ENCODE assay signal across 9 mouse cellular contexts in the genomic region with DNA sequence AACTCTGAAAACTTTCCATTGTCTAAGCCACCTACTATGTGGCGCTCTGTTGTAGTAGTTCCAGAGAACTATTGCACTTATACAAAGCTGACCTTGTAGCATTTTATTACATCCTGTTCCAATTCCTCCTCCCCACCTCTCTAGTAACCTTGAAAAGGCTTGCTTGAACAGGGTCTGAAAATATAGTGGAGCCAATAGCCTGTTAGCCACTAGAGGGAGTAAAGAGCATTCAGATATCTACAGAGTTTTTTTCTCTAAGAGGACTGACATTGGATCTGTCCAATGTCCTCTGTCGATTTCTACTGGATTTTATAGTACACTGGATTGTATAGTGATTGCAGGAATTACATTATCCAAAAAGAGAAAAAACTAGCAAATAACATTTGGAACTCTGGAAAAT. TPM values are rescaled to one million over a fixed set of nuclear protein-coding genes. Genes with fewer than 3 reads are reported as not detected.
DNase-seq lines count a peak whose midpoint lies in the region; ATAC-seq and TF ChIP-seq lines count a peak whose summit lies in the region.
"Had no signal": no experiment of that assay in that cellular context is flagged by ENCODE, and none has a peak within 500 bp of the region (broad histone marks: within the 10 kb centered on the region; RNA-seq: fewer than 3 reads in every experiment).

No protein-coding gene starts in this region.

- no peak overlapping the region for H3K4me2 ChIP-seq in heart, postnatal 0 days (ENCODE audit: low read depth, low read length)
- H3K4me2 ChIP-seq in forebrain, postnatal 0 days (ENCODE audit: low read depth) = no peak overlapping the region
- no peak overlapping the region for H3K4me2 ChIP-seq in stomach, postnatal 0 days (replicated peaks; ENCODE audit: low read depth)
- H3K4me2 ChIP-seq: neural tube, embryonic 13.5 days had no signal

- no peak overlapping the region for H3K9ac ChIP-seq in heart, postnatal 0 days (replicated peaks; ENCODE audit: low read depth, low read length)
- no peak overlapping the region for H3K9ac ChIP-seq in forebrain, postnatal 0 days
- no peak overlapping the region for H3K9ac ChIP-seq in stomach, postnatal 0 days (ENCODE audit: low read length)
- H3K9ac ChIP-seq: neural tube, embryonic 13.5 days had no signal

- no peak for TF ChIP-seq EP300 in heart, postnatal 0 days (IDR thresholded peaks at IDR 0.05; ENCODE audit: low read depth)
- no peak for TF ChIP-seq EP300 in stomach, postnatal 0 days (optimal IDR thresholded peaks at IDR 0.05)

- no peaks in the 10 kb centered on the region for H3K9me3 ChIP-seq in heart, postnatal 0 days (replicated peaks; ENCODE audit: control insufficient read depth, low read length)
- no peaks in the 10 kb centered on the region for H3K9me3 ChIP-seq in forebrain, postnatal 0 days (ENCODE audit: low read length)
- no peaks in the 10 kb centered on the region for H3K9me3 ChIP-seq in stomach, postnatal 0 days (ENCODE audit: control insufficient read depth, low read length)
- H3K9me3 ChIP-seq: neural tube, embryonic 13.5 days had no signal

- peak; percentile 33 for DNase-seq in heart, postnatal 0 days (ENCODE audit: low spot score)
- DNase-seq in heart, adult 11 months = no peak
- DNase-seq in thymus, adult 2 months = peak; percentile 10
- DNase-seq in thymus, postnatal 4 days = no peak
- peak; percentile 4 for DNase-seq in forebrain, postnatal 0 days
- no peak for DNase-seq in stomach, postnatal 0 days (ENCODE audit: low spot score)
- DNase-seq in adrenal gland, postnatal 14 days = no peak
- no peak for DNase-seq in heart, postnatal 4 days

- H3K4me3 ChIP-seq in heart, postnatal 0 days (ENCODE audit: low read depth, low read length) = no peak overlapping the region
- H3K4me3 ChIP-seq in thymus, adult 2 months (ENCODE audit: control insufficient read depth, insufficient read depth, low read length) = no peak overlapping the region
- H3K4me3 ChIP-seq in forebrain, postnatal 0 days (ENCODE audit: low read depth, low read length) = no peak overlapping the region
- no peak overlapping the region for H3K4me3 ChIP-seq in stomach, postnatal 0 days (ENCODE audit: low read depth, low read length)
- H3K4me3 ChIP-seq: neural tube, embryonic 13.5 days had no signal

- peak; percentile 55 for TF ChIP-seq CTCF in heart, postnatal 0 days (IDR thresholded peaks at IDR 0.05; ENCODE audit: low read depth)
- no peak for TF ChIP-seq CTCF in thymus, adult 2 months (IDR thresholded peaks at IDR 0.05; ENCODE audit: borderline replicate concordance, control insufficient read depth, extremely low read depth, insufficient read depth, low read length, poor library complexity)
- peak; percentile 50 for TF ChIP-seq CTCF in forebrain, postnatal 0 days (IDR thresholded peaks at IDR 0.05; ENCODE audit: low read depth)
- peak; percentile 72 for TF ChIP-seq CTCF in stomach, postnatal 0 days (IDR thresholded peaks at IDR 0.05; ENCODE audit: low read depth)

- H3K27me3 ChIP-seq in heart, postnatal 0 days (ENCODE audit: control insufficient read depth, insufficient read depth, low read length) = no peaks in the 10 kb centered on the region
- H3K27me3 ChIP-seq in thymus, adult 2 months (ENCODE audit: control insufficient read depth, insufficient read depth, low read length) = no peaks in the 10 kb centered on the region
- H3K27me3 ChIP-seq in forebrain, postnatal 0 days (ENCODE audit: insufficient read depth, low read length) = no peaks in the 10 kb centered on the region
- H3K27me3 ChIP-seq in stomach, postnatal 0 days (ENCODE audit: control insufficient read depth, insufficient read depth, low read length) = no peaks in the 10 kb centered on the region

- no peak for ATAC-seq in heart, postnatal 0 days (ENCODE audit: insufficient read depth, low read depth)
- no peak for ATAC-seq in forebrain, postnatal 0 days
- no peak for ATAC-seq in stomach, postnatal 0 days (ENCODE audit: low FRiP score, low TSS enrichment)

- H3K36me3 ChIP-seq in heart, postnatal 0 days (replicated peaks; ENCODE audit: control insufficient read depth, insufficient read depth, low read length) = no peaks in the 10 kb centered on the region
- no peaks in the 10 kb centered on the region for H3K36me3 ChIP-seq in thymus, adult 2 months (ENCODE audit: control insufficient read depth, insufficient read depth, low read length)
- no peaks in the 10 kb centered on the region for H3K36me3 ChIP-seq in forebrain, postnatal 0 days (ENCODE audit: insufficient read depth)
- H3K36me3 ChIP-seq in stomach, postnatal 0 days (ENCODE audit: control insufficient read depth, insufficient read depth, low read length) = no peaks in the 10 kb centered on the region
- H3K36me3 ChIP-seq: neural tube, embryonic 13.5 days had no signal

- H3K27ac ChIP-seq in heart, postnatal 0 days (ENCODE audit: low read depth) = no peak overlapping the region
- H3K27ac ChIP-seq in thymus, adult 2 months (ENCODE audit: control insufficient read depth, insufficient read depth, low read length) = no peak overlapping the region
- no peak overlapping the region for H3K27ac ChIP-seq in forebrain, postnatal 0 days (ENCODE audit: low read depth, low read length)
- no peak overlapping the region for H3K27ac ChIP-seq in stomach, postnatal 0 days (replicated peaks)
- H3K27ac ChIP-seq: neural tube, embryonic 13.5 days had no signal

- TF ChIP-seq POLR2A in thymus, adult 2 months (IDR thresholded peaks at IDR 0.05; ENCODE audit: control insufficient read depth, extremely low read depth, insufficient read depth, low read length, poor library complexity) = no peak

- 14% methylated on average over 2 of the region's 2 CpGs for WGBS in heart, postnatal 0 days
- 33% methylated on average over 2 of the region's 2 CpGs for WGBS in thymus, adult 2 months
- WGBS in forebrain, postnatal 0 days = 29% methylated on average over 2 of the region's 2 CpGs
- 26% methylated on average over 2 of the region's 2 CpGs for WGBS in stomach, postnatal 0 days

- H3K4me1 ChIP-seq in heart, postnatal 0 days (ENCODE audit: control insufficient read depth, insufficient read depth) = no peaks in the 10 kb centered on the region
- H3K4me1 ChIP-seq in thymus, adult 2 months (replicated peaks; ENCODE audit: control insufficient read depth, insufficient read depth, low read length) = no peaks in the 10 kb centered on the region
- H3K4me1 ChIP-seq in forebrain, postnatal 0 days (ENCODE audit: insufficient read depth) = no peaks in the 10 kb centered on the region
- H3K4me1 ChIP-seq in stomach, postnatal 0 days (replicated peaks; ENCODE audit: control insufficient read depth, insufficient read depth) = no peaks in the 10 kb centered on the region
- H3K4me1 ChIP-seq: neural tube, embryonic 13.5 days had no signal

RNA-seq across cellular contexts. Expression of gene Spata48, which starts 6.9 kb away (rescaled TPM):
- not detected in 2 replicates for total RNA-seq in heart, postnatal 0 days (2014; rRNA removed; ENCODE audit: low replicate concordance)
- polyA plus RNA-seq in heart, postnatal 0 days (2015; fragmentation: Nextera tagmentation; extraction: Ambion mirVana) = 2.4 and 2.5 TPM in 2 replicates
- polyA plus RNA-seq in thymus, adult 2 months (2012; rRNA removed) = 4.0 and 6.0 TPM in 2 replicates
- 6.8 and 7.6 TPM in 2 replicates for total RNA-seq in forebrain, postnatal 0 days (2014; rRNA removed)
- 0.48 and 0.89 TPM in 2 replicates for polyA plus RNA-seq in forebrain, postnatal 0 days (2015; fragmentation: Nextera tagmentation; extraction: Ambion mirVana)
- polyA plus RNA-seq in stomach, postnatal 0 days (2015; fragmentation: Nextera tagmentation; extraction: Ambion mirVana) = 0.78 and 1.2 TPM in 2 replicates
- 0.86 and 0.96 TPM in 2 replicates for total RNA-seq in adrenal gland, postnatal 14 days (2021)
- total RNA-seq in heart, postnatal 4 days (2021) = 1 to 10 TPM; 2.1 TPM

RNA-seq across cellular contexts. Expression of gene Zpbp, which starts 7.2 kb away (rescaled TPM):
- 0.69 and 2.0 TPM in 2 replicates for total RNA-seq in heart, postnatal 0 days (2014; rRNA removed; ENCODE audit: low replicate concordance)
- polyA plus RNA-seq in heart, postnatal 0 days (2015; fragmentation: Nextera tagmentation; extraction: Ambion mirVana) = 0.59 TPM in 2 replicates
- polyA plus RNA-seq in thymus, adult 2 months (2012; rRNA removed) = 0.53 and 0.54 TPM in 2 replicates
- 1.9 TPM in 2 replicates for total RNA-seq in forebrain, postnatal 0 days (2014; rRNA removed)
- polyA plus RNA-seq in forebrain, postnatal 0 days (2015; fragmentation: Nextera tagmentation; extraction: Ambion mirVana) = 0.84 and 0.90 TPM in 2 replicates
- polyA plus RNA-seq in stomach, postnatal 0 days (2015; fragmentation: Nextera tagmentation; extraction: Ambion mirVana) = 0.29 and 0.33 TPM in 2 replicates
- 0.48 and 0.68 TPM in 2 replicates for total RNA-seq in adrenal gland, postnatal 14 days (2021)
- total RNA-seq in heart, postnatal 4 days (2021) = under 1 TPM; 0.52 to 0.60 TPM

Comparison
In these comparisons a context has a peak if more than half of its experiments do, and no peak if none do; other contexts are left out.
1. DNase-seq: peak in heart, postnatal 0 days (single experiment), thymus, adult 2 months (single experiment) and forebrain, postnatal 0 days (single experiment); none in heart, adult 11 months (single experiment), thymus, postnatal 4 days (single experiment), stomach, postnatal 0 days (single experiment), adrenal gland, postnatal 14 days (single experiment) and heart, postnatal 4 days (single experiment).